Mouse (Mus musculus) heart, postnatal 14 days (tissue): Measurements from ENCODE around the gene Ephb2. TPM values are rescaled to one million over a fixed set of nuclear protein-coding genes. Genes with fewer than 3 reads are reported as not detected.

ENCODE experiments used
- DNase-seq, 2 experiments: peaks; one replicate each; pipeline ENCODE4 v3.0.0; 2021 to 2022
- intact Hi-C: fragments of 180-260 bp; cut with DNase I; formaldehyde crosslinking; loops from one replicate; pipeline ENCODE4 v1.15.1; 2025
- total RNA-seq, 2 experiments: library from RNA; stranded (reverse); gene quantifications; 2 replicates each; pipeline ENCODE4 v1.2.3; 2021

The Ephb2 gene
- total RNA-seq, 2 experiments from 2014 or later: 0.81 to 1.1 TPM

DNA sequence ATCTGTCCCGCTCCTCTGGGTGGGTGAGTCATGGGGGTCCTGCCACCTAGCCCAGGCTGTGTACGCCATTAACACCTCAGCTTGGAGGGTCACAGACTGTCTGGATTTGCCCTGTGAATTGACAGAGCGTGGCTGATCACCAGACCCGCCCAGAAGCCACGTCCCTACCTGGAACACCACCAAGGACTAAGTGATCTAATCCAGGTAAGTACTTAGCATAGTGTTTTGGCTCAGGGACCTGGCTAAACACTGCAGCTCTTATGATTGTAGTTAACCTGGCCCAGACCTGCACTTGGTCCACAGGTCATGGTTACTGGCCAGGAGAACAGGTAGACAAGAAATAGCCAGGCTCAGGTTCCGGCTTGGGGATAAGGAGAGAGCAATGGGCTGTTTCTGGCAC, 31.4 kb downstream of the Ephb2 start:
- no peak for DNase-seq
- intact Hi-C loops: no loop called here

GRCm38 (mm10) chr4:136802446-136802845, 33.3 kb downstream of the Ephb2 start:
- intact Hi-C loops: no loop called here
- DNase-seq: peak in 1 of 2 experiments; percentile 17

DNA sequence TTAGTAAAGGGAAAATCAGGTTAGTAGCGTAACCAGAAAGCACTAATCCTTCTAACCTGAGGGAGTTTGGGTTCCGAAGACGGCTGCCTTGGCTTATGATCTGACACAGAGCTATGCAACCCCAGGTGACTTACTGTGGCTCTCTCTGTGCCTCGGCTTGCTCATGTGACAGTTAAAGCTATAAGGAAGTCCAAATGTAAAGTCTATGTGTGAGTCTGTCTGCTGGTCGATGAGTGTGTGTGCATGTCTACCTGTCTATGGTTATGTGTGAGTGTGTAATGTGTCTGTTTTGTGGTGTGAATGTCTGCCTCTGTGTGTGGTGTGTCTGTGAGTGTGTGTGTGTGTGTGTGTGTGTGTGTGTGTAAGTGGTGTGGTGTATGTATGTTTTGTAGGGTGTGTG, 33.8 kb downstream of the Ephb2 start:
- intact Hi-C loops: no loop called here
- DNase-seq: no peak

- intact Hi-C loops: no loop called here
- no peak for DNase-seq
Observed at GRCm38 (mm10) chr4:136801463-136801862, 34.3 kb downstream of the Ephb2 start.

DNA sequence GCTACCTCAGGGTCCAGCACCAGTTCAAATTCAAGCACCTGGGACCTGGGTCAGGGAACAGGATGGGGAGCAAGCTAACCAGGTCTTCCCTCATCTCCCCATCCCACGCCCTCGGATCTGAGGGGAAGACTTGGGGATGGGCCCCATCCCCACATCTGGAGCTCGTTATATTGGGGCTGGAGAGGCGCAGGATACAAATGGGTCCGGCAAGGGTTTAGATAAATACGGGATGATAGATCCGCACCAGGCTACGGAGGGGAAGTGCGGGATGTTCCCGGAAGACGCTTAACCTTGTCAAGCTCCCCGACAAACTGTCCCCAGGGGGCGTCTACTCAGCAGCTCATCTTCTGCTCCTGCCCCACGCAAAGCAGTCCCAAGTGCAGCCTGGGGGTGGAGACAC, 35.4 kb downstream of the Ephb2 start:
- intact Hi-C loops: no loop called here
- DNase-seq: no peak

DNA sequence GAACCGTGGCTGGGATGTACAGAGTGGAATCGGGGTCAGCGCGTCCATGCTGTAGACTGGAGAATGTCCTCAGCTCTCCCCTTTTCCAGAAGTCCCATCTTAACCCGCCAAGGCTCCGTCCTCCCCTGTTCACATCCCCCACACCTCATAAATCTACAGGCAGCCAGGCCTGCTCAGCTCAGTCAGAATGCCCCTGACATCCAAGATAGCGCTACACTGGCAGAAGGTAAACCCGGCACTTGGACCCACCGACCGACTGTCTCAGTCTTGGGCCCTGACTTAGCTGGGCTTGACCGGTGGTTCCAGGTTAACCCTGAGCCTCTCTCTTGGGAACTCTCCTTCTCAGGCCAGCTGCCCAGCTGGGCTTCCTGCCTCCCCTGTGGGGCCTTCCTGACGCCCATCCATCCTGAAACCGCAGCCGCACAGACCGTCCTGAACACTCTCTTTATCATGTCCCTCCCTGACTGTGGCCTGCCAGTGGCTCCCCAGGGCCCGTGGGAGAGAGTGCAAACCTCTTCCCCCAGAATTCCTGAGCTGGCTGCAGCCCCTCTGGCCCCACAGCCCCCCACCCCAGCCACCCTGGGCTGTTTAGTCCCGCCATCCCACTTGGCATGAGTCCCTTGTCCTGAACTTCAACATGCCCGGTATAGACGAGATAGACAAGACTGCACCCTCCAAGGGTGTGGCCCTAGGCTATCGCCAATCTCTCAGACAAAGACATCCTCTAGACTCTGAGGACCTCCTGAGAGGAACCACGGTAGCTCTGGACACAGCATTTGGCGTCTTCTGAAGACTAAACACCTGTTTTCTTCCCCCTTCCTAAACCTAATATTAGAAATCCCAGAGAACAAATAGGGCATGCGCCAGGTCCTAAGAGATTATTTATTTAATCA, 37.9 kb downstream of the Ephb2 start:
- no peak for DNase-seq
- intact Hi-C loops: no loop called here

DNA sequence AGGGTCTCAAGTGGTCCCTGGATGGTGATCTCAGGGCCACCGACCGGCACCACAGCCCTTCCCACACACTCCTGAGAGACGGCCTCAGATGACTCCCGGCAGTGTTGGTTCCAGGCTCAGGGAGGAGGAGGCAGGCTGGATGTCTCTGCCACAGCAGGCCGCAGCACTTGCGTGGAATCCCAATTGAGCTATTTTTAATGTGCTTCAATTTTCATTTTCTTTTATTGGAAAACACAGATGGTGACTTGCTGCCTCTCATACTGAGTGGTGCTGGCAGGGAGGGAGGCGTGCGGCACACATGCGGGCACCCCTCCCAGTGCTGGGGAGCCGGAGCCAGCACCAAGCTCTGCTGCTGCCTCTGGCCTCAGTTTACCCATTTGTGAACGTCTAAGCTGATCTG, 42.5 kb downstream of the Ephb2 start:
- intact Hi-C loops: no loop called here
- no peak for DNase-seq

GRCm38 (mm10) chr4:136789821-136790220, 46.0 kb downstream of the Ephb2 start:
- intact Hi-C loops: no loop called here
- peak; percentile 59 to 83 for DNase-seq

DNA sequence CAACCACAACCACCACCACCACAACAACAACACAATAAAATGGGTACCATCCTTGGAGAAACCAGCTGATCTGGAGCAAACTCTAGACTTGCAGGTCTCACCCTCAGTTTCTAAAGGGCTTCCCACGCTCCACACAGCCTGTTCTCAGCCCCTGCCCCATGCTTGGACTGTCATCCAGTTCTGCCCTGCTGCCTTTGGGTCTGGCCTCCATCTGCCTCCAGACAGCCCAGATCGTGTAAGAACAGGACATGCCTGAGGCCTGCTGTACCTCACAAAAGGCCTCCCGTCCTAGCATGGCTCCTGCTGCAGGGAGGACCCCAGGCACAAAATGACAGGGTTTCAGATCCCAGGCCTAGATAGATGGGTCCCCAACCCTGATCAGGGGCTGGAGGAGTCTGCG, 48.4 kb downstream of the Ephb2 start:
- intact Hi-C loops: no loop called here
- DNase-seq: no peak

- intact Hi-C loops: no loop called here
- DNase-seq: no peak
Observed at GRCm38 (mm10) chr4:136786453-136787276, 49.1 kb downstream of the Ephb2 start.

DNA sequence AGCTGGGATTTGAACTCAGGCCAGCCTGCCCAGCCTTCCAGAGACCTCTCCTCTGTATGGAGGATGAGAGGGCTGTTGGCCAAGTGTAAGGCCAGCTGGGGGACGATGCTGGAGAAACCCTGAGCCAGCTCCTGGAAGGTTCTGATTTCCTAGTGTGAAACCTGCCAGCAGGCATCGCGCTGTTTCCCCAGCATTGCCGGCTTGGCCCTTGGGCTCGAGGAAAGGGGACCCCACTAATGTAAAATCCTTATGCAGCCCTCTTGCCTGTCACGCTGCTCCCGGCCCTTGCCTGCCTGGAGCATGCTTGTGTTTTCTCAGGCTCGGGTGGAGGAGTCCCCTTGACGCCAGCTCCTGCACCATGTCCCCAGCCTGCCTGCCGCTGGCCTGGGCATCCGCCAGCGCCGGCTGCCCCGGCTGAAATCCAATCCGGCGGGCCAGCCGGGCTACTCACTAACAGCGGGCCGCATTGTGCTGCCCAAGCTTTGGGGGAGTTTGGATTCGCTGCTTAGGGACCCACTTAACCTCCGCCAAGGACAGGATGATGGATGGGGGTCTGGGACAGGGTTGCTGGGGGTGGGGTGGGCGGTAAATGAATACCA, 52.1 kb downstream of the Ephb2 start:
- intact Hi-C loops: no loop called here
- peak; percentile 43 to 49 for DNase-seq

DNA sequence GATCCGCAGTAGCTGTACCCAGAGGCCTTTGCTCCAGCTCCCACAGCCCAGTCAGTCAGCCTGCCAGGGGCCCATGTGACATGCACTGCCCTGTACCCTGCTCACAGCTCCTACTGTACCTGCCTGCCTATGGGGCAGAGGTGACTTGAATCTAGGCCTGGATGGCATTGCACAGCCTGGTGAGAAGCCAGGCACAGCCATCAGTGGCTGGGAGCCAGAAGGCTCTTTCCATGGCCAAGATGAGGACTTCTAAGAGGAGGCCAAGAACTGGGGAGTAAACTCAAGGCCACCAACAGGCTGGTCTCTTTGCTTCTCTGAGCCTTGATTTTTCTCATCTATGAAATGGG, 53.2 kb downstream of the Ephb2 start:
- DNase-seq: no peak
- intact Hi-C loops: no loop called here

DNA sequence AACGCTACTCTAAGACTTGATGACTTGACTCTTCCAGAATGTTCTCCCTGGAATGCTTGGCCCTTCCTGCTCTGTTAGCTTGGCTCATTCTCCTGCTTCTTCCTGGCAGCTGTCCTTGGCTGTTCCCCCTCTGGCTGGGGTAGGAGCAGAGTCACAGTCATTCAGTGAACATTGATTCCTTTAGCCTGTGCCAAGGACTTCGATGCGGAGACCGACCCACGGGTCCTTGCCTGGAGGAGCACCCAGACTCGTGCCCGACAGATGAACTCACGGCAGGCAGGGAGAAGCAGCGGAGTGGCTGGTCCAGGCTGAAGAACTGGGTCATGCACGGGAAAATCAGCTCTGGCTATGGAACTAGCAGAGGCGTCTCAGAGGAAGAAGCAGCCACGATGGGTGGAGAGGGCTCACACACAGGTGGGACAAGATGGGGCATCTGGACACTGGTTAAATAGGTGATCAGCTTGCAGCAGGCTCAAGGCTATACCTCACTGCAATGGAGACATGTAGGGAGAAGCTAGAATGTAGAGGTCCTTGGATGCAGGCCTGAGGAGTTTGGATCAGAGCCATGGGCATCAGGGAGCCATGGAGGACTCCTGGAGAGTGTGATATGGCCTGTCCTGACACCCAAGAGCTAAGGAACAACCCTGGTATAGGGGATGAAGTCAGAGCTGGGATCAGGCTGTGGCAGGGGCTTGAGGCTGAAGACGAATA, 53.8 kb downstream of the Ephb2 start:
- intact Hi-C loops: no loop called here
- DNase-seq: peak; percentile 56 to 69

DNA sequence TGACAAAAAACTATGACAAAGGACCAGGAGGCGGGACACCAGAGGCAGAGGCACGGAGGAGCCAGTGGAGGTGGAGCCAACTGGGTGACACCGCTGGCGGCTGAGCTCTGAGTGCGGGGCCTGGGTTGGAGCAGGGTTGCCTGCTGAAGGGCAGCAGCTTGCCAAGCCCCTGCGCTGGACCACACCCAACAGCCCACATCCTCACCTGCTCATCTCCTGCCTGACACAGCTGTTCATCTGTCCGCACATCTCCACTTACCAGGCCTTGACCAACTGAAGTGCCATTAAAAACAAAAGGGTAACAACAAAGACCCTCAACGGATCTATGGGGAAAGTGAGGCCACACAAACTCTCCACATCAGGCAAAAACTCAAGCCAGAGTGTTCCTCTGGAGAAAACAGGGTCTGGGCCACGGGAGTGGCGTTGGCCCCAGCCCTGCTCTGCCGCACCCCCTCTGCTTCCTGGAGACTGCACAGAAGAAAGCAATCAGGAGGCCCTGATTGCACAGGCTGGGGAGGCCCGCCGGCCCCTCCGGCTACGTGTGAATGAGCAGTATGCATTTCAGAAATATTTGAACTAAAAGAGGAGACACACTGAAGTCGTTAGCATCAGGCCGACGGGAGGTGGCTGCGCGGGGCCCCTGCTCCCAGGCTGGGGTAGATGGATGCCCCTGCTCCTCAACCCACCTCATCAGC, 55.4 kb downstream of the Ephb2 start:
- intact Hi-C loops: no loop called here
- no peak for DNase-seq

GRCm38 (mm10) chr4:136779156-136779555, 56.6 kb downstream of the Ephb2 start:
- no peak for DNase-seq
- intact Hi-C loops: no loop called here

DNA sequence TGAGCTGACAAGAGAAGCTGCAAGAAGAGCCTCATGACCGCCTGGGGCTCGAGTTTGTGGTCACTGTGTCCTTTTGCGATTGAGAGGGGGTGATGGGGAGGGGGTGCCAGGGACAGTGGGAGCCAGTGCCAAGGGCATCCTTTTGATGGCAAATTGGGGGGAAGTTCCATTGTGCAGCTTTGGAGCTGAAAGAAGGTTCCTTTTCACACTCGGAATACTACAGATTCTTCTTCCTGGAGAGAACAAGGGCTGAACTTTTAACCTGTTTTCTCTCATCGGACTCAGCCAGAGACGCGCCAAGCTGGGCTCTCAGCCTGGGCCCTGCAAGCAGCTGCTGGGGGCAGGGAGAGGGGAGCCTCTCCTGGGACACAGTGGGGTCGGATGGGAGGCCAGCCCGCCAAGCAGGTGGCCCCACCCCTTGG, 59.3 kb downstream of the Ephb2 start:
- intact Hi-C loops: no loop called here
- peak; percentile 29 to 52 for DNase-seq

DNA sequence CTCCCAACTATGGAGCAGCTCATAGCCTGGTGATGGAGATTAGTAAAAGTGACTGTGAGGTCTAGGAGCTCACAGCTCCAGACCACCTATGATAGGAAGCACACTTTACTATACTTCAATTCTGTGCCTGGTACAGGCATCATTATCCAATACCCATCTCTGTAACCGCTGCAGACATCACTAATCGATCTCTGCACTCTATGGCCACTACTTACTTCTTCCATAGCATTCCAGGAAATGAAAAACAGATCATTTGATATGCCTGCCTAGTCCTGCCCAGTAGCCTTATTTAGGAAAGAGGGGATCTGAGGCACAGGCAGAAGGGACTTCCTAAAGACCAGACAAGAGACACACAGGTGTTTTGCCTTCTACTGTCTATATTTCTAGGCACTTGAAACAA, 59.9 kb downstream of the Ephb2 start:
- DNase-seq: no peak
- intact Hi-C loops: no loop called here

- intact Hi-C loops: no loop called here
- DNase-seq: no peak
Observed at GRCm38 (mm10) chr4:136774201-136774600, 61.6 kb downstream of the Ephb2 start.

GRCm38 (mm10) chr4:136772952-136773584, 62.7 kb downstream of the Ephb2 start:
- no peak for DNase-seq
- intact Hi-C loops: no loop called here

DNA sequence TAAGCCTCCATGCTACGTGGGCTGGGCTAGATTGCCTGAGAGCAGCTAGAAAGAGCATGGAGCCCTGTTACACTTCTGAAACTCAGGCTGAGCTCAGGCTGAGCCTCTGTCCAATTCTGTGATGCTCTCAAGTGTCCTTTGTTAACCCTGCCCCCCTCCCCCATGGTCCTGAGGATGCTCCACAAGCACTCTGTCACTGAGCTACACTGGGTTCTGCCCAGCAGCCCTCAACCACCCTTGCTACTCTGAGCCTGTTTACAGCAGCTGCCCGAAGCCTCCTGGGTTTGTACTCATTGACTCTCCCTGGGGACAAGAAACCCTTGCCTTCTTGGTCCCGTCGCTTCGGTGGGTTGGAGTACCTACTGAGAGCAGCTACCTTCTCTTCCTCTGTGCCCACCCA, 63.5 kb downstream of the Ephb2 start:
- intact Hi-C loops: no loop called here
- DNase-seq: no peak
